Mouse (Mus musculus): Measurements from ENCODE around the gene Oxgr1.

- TF ChIP-seq CTCF (IDR thresholded peaks at IDR 0.05; ENCODE audit: borderline replicate concordance, insufficient read depth, low read depth, low read length) (no peak), POLR2A (IDR thresholded peaks at IDR 0.05; ENCODE audit: borderline replicate concordance, insufficient read depth, low read length) (no peak)
Observed at GRCm38 (mm10) chr14:120033454-120033853, 8.8 kb downstream of the Oxgr1 start.
